Mouse (Mus musculus): ENCODE data around the gene Map4k2. TPM values are rescaled to one million over a fixed set of nuclear protein-coding genes. Genes with fewer than 3 reads are reported as not detected.

Gene Map4k2
- total RNA-seq, 2 experiments from 2014 or later: 31.1 to 40.1 TPM

GRCm38 (mm10) chr19:6314513-6314912 is 26.4 kb upstream of the Map4k2 start:
- no peak for DNase-seq (ENCODE audit: low spot score in 2 of 2)

- DNase-seq (ENCODE audit: low spot score in 2 of 2): no peak
These were observed 25.4 kb upstream of the Map4k2 start for GRCm38 (mm10) chr19:6315573-6315972.

DNA sequence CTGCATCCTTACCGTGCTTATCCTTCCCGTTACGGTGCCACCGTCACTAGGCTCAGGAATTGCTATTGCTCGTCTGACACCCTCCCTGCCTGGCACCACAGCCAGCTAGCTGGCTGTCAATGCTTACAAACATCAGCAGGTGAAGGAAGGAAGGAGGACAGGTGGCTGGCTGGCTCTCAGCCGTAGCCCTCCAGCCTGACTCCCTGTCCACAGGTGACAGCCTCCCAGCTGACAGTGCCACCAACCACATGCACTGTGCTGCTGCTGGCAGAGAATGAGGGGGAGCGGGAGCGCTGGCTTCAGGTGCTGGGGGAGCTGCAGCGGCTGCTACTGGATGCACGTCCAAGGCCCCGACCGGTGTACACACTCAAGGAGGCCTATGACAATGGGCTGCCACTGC is 22.8 kb upstream of the Map4k2 start:
- no peak for DNase-seq (ENCODE audit: low spot score in 2 of 2)

DNA sequence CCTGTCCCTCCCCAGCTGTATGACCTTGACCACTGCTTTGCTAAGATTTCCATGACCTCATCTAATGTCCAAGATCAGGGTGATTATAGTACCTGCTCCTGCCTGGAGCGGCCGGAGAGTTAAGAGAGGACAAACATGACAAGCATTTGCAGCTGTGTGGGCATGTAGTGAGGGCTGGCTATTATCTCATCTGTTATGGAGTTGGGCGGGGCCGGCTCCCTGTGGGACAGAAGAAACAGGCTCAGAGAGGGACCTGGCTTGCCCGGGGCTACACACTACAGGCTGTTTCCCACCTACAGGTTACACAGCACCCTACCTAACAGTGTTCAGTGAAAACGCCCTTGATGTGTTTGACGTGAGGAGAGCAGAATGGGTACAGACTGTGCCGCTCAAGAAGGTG is 19.6 kb upstream of the Map4k2 start:
- no peak for DNase-seq (ENCODE audit: low spot score in 2 of 2)

DNA sequence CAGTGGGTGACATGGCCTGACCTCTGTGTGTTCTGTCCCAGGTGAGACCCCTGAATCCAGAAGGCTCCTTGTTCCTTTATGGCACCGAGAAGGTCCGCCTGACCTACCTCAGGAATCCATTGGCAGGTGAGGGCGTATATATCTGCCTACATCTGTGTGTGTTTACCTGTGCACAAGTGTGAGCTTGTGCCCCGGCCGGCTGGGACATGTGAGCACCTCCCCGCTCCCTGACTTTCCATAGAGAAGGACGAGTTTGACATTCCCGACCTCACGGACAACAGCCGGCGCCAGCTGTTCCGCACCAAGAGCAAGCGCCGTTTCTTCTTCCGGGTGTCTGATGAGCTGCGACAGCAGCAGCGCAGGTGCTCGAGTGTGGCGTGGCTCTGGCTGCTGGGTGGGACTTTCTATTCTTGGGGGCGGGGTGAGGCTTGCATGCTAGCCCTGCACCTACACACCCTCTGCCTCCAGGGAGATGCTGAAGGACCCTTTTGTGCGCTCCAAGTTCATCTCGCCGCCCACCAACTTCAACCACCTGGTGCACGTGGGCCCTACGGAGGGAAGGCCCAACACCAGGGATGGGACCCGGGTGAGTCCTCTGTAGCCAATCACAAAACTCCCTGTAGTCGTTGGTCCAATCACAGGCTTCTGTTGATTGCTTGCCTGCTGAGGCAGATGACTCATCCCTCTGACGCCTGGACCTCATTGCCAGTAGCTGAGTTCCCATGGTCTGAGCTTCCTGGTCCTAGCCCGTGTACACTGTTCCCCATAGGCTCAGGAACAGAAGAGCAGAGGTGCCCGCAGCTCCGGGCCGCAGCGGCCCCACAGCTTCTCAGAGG is 18.9 kb upstream of the Map4k2 start:
- no peak for DNase-seq (ENCODE audit: low spot score in 2 of 2)

DNA sequence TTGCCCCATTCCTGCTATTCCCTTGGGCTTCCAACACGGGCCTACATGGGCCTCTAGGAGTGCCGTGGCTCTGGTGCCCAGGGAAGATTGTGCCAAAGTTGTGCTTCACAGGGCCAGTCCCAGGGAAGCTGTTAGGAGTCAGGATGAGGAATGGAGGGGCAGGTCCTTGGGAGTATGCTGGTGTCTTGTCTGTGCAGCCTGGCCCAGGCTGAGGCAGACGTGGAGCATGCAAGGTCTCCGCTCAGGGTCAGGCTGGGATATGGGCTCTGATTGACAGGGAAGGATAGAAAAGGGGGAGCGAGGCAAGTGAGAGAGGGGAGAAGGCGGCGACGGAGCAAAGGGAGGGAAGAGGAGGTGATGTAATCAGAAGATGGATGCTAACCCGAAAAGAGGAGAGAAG is 16.2 kb upstream of the Map4k2 start:
- no peak for DNase-seq (ENCODE audit: low spot score in 2 of 2)

DNA sequence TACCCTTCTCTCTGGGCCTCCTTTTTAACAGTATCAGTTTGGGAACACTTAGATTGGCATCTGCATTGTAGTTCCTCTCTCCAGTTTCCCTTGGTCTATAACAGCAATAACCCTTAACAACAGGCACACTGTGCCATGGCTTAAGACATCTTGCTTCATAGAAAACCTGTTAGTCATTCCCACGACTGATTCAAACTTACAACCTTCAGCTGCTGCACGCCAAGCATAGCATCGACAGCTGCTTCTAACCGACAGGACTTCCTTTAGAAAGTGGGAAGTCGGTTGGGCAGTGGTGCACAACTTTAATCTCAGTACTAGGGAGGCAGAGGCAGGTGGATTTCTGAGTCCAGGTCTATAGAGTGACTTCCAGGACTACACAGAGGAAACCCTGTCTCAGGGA is 9.8 kb upstream of the Map4k2 start:
- DNase-seq (ENCODE audit: low spot score in 2 of 2): no peak

DNA sequence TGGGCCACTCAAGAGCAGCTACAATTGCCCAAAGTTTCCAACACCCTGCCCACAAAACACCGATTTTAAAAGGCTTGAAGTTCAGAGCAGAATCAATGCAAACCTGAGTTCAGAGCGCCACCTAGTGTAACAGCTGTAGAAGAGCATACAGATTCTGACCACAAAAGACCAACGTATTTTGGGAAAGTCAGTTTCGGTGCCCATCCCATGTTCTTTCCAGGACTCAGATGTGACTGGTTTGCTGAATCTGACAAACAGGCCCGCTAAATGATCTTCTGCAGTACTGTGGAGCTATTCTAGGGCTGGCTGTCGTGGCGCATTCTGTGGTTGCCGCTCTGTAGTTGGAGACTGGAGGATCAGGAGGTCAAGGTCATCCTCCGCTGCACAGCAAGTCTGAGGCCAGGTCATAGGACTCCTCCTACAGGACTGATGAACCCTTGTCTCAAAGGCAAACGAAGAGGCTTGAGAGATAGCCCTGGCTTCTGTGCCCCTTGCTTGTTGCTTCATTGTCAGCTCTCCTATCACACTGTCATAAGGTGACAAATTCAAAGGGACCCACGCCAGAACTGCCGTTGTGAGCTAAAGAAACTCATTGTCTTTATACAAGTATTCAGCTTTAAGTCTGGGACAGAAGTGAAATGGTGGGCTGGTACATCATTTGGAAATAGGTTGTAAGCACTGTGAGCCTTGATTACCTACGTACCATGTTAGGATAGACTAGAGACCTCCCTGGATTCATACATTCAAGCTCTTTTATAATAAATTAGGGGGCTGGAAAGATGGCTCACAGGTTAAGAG is 9.0 kb upstream of the Map4k2 start:
- peak; percentile 65 for DNase-seq (ENCODE audit: low spot score in 2 of 2)

DNA sequence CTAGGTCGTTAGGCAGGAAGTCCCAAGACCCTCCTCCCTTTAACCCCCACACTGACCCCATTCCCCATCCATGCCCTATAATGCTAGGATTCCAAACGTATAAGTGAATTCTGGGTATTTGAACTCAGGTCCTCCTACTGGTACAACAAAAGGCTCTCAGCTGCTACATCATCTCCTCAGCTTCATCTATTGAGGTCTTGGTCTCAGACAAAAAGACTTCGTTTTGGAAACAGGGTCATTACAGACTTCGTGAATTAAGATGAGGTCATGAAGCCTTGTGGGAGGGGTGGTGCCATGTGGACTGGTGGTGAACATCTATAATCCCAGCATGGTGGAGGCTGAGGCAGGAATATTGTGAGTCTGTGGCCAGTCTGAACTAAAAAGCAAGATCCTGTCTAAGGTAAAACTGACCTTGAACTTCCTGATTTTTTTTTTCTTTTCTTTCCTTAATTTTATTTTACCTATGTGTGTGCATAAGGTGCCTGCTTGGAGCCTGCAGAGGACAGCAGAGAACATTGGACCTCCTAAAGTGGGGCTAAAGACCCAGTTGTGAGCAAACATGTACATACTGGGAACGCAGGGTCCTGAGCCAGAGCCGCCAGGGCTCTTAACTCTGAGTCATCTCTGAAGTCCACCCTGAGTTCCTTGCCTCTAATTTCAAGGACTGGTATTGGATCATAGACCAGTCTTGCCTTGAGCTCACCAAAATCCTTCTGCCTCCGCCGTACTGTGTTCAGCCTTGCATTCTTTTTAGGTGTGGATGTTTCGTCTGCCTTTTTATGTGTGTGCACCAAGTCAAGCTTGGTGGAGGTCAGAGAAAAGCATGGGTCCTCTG is 7.0 kb upstream of the Map4k2 start:
- no peak for DNase-seq (ENCODE audit: low spot score in 2 of 2)

- peak; percentile 87 for DNase-seq (ENCODE audit: low spot score in 2 of 2)
These were observed 6.1 kb upstream of the Map4k2 start, which contains the start of gene Men1 for GRCm38 (mm10) chr19:6334673-6335457. TSS of gene Men1 (plus strand) at chr19:6334979.

- no peak for DNase-seq (ENCODE audit: low spot score in 2 of 2)
These were observed 5.5 kb upstream of the Map4k2 start for GRCm38 (mm10) chr19:6335458-6335827.

DNA sequence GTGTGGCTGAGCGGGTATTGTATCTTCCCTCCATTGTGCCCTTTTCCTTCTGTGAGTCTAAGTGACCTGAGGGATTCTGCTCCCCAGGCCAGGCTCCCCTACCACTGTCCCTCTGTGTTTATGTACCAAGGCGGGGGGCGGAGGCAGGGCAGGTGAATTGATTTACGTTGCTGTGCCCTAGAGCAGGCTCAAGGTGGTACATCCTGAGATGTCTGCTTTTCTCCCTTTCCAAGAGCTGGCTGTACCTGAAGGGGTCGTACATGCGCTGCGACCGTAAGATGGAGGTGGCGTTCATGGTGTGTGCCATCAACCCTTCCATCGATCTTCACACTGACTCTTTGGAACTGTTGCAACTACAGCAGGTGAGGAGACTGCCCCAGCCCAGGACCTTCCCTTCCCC is 4.0 kb upstream of the Map4k2 start:
- DNase-seq (ENCODE audit: low spot score in 2 of 2): no peak

GRCm38 (mm10) chr19:6338171-6338570 is 2.8 kb upstream of the Map4k2 start:
- DNase-seq (ENCODE audit: low spot score in 2 of 2): no peak

- no peak for DNase-seq (ENCODE audit: low spot score in 2 of 2)
These were observed 2.2 kb upstream of the Map4k2 start for GRCm38 (mm10) chr19:6338716-6339115.

GRCm38 (mm10) chr19:6339191-6339590 is 1.7 kb upstream of the Map4k2 start:
- no peak for DNase-seq (ENCODE audit: low spot score in 2 of 2)

DNA sequence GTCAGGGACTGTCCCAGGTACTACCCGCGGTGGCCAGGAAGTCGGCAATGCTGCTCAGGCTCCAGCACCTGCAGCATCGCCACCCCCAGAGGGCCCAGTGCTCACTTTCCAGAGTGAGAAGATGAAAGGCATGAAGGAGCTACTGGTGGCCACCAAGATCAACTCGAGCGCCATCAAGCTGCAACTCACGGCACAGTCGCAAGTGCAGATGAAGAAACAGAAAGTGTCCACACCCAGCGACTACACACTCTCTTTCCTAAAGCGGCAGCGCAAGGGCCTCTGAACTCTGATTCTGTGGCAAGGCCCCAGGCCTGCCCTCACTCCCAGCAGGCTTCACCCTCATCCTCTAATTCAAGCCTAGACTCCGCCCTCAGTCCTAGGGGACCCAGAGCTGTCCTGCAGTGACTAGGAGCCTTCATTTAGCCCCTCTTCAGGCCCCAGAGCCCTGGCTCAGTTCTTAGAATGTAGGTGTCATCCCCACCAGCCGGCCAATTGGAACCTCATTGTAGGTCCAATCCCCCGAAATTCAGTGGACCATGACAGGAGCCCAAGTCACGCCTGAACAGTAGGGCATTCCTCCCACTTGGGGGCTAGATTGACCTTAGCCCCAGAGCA is 938 bp upstream of the Map4k2 start:
- no peak for DNase-seq (ENCODE audit: low spot score in 2 of 2)

DNA sequence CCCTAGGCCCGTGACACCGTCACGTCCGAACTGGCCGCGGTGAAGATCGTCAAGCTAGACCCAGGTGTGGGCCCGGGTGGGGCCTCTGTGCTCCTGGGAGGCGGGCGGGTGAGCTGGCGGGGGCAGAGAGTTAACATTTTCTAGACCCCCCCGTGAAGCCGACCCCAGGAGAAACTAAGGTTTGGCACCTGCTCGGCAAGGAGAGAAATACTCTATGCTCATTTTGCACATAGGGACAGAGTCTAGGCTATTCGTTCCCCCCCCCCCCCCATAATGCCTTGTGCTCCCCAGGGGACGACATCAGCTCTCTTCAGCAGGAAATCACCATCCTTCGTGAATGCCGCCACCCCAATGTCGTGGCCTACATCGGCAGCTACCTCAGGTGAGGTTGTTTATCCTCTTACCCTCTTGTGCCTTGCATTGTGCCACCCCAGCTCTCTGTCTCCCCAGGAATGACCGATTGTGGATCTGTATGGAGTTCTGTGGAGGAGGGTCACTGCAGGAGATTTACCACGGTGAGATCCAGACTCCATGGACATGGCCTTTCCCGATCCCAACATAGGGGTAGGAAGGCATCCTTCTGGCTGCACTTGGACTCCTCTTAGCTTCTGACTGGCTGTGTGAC is 630 bp downstream of the Map4k2 start:
- DNase-seq (ENCODE audit: low spot score in 2 of 2): no peak

DNA sequence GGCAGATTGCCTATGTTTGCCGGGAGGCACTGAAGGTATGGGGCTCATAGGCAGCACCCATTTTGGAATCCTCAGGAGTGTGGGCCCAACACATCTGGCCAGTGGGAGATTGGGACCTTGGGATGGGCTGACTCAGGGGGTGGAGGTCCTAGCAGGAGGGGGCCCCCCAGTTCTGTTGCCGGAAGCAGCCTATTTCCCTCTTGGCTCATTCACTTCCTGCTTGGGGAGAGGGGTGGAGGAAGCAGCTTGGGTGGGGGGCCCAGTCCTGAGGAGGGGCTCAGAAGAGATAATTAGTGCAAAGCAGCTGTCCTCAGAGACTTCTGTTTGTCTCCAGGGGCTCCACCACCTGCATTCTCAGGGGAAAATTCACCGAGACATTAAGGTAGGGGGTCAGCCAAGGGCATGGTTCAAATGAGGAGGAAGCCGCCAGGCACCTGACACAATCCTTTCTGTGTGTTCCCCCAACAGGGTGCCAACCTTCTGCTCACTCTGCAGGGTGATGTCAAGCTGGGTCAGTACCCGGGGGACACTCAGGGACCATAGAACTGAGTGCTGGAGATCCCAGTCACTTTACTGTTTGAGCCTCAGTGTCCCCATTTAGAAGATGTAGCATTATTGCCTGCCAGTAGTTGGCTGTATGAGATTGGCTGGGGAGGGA is 1.5 kb downstream of the Map4k2 start:
- DNase-seq (ENCODE audit: low spot score in 2 of 2): no peak
